Mouse (Mus musculus) neural tube, embryonic 11.5 days (tissue): ENCODE measurements at regions not wholly inside any gene's neighbourhood (a gene's known extent, or its start where the extent isn't known, plus 50 kb on each side); places are given as distances from the start of the nearest gene placed in this dataset.

Source experiments
- ATAC-seq: fragments of 200-750 bp; cut with Nextera tagmentation; 2 replicates; pipeline ENCODE4 v1.8.0; 2017; ENCODE audit warnings: moderate number of reproducible peaks, mild to moderate bottlenecking, moderate TSS enrichment, moderate library complexity; ENCODE audit not compliant: insufficient read depth, low FRiP score, low TSS enrichment
- DNase-seq: peaks from one replicate; pipeline ENCODE4 v3.0.0-alpha.2; 2015; ENCODE audit warnings: low spot score
- H3K27ac ChIP-seq: fragments of 300-500 bp; sonication (generic); 2 replicates; pipeline ENCODE4 v1.5.1; 2014; ENCODE audit warnings: low read depth, mild to moderate bottlenecking, low read length
- H3K27me3 ChIP-seq: fragments of 300-500 bp; sonication (generic); 2 replicates; pipeline ENCODE4 v1.6.1; 2014; ENCODE audit warnings: mild to moderate bottlenecking, low read length, mixed read lengths; ENCODE audit not compliant: control insufficient read depth, insufficient read depth
- H3K36me3 ChIP-seq: fragments of 300-500 bp; sonication (generic); 2 replicates; pipeline ENCODE4 v1.6.1; 2014; ENCODE audit warnings: mild to moderate bottlenecking, low read length, moderate library complexity, mixed read lengths; ENCODE audit not compliant: control insufficient read depth, insufficient read depth
- H3K4me1 ChIP-seq: fragments of 300-500 bp; sonication (generic); 2 replicates; pipeline ENCODE4 v1.6.1; 2014; ENCODE audit warnings: low read length, mixed read lengths; ENCODE audit not compliant: control insufficient read depth, insufficient read depth
- H3K4me2 ChIP-seq: fragments of 300-500 bp; sonication (generic); 2 replicates; pipeline ENCODE4 v1.6.1; 2014; ENCODE audit warnings: low read depth, mild to moderate bottlenecking, moderate library complexity
- H3K4me3 ChIP-seq: fragments of 300-500 bp; sonication (generic); 2 replicates; pipeline ENCODE4 v1.5.1; 2014; ENCODE audit warnings: low read depth, low read length
- H3K9ac ChIP-seq: fragments of 300-500 bp; sonication (generic); 2 replicates; pipeline ENCODE4 v1.6.1; 2014; ENCODE audit warnings: mild to moderate bottlenecking, low read length
- H3K9me3 ChIP-seq: fragments of 300-500 bp; sonication (generic); 2 replicates; pipeline ENCODE4 v1.6.1; 2016; ENCODE audit warnings: low read length; ENCODE audit not compliant: control insufficient read depth
- WGBS: fragments of 180-500 bp; shearing (Covaris S2); extraction: QIAGEN DNeasy Blood & Tissue Kit; methylation state at CpG from one replicate; pipeline ENCODE4 v1.1.7; 2014; 5-methylcytosine and 5-hydroxymethylcytosine counted together

DNA sequence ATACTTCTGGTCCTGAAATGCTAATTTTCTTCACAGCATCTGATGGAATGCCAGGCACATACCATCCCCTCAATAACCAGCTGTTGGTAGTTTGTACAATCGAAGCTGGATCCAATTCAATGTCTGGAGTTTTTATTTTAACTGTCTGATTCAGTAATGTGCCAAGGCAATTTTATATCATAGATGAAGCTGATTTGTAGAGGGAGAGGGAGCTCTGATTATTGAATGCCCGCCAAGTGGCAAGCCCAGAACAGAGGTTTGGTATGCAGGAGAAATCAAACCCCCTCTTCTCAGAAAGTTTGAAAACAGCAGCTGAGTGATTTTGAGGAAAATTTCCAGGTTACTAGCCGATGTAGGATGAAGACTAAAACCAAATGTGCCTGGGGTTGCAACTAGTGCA lies 218.3 kb upstream of the Clnk start:
- Histone ChIP-seq H3K9me3 (no peaks in the 10 kb centered on the region), H3K27ac (no peak overlapping the region), H3K4me2 (no peak overlapping the region), H3K36me3 (no peaks in the 10 kb centered on the region), H3K4me1 (no peaks in the 10 kb centered on the region), H3K9ac (no peak overlapping the region), H3K27me3 (no peaks in the 10 kb centered on the region), H3K4me3 (no peak overlapping the region)
- DNase-seq = no peak
- no peak for ATAC-seq
- WGBS = 78% methylated on average over 3 of the region's 3 CpGs

DNA sequence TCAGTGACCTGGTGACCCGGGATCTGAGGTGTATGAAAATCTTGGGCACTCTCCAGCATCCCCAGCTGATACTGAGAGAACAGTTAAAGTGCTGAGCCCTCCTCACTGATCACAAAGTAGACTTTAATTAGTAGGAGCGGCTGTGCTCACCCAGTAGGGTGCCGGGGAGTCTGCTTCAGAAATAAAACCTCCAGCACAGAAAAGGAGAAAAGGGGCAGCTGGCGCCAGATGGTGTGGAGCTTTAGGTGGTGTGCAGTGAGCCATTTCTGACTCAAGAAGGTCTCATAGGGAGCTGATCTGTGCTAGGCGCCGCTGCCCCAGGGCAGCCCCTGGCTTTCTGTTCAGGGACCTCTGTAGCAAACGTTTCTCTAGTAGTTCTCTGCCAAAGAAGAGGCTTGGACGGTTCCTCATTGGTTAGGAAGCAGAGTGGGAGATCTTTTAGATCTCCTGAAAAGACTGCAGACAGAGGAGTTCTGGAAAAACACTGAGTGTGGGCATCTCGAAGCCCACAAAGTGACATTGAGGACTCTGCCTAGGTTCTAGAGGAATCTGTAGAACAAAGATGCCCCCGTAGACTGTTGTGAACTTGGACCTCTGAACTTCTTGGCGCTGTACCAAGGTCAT lies 200.1 kb upstream of the Clnk start:
- Histone ChIP-seq H3K4me2 (no peak overlapping the region), H3K27ac (no peak overlapping the region), H3K9ac (no peak overlapping the region), H3K36me3 (no peaks in the 10 kb centered on the region), H3K4me3 (no peak overlapping the region), H3K27me3 (no peaks in the 10 kb centered on the region), H3K9me3 (no peaks in the 10 kb centered on the region), H3K4me1 (no peaks in the 10 kb centered on the region)
- 43% methylated on average over 11 of the region's 11 CpGs for WGBS
- peak; percentile 46; the same call in 1 of the 2 replicates for ATAC-seq
- no peak for DNase-seq

DNA sequence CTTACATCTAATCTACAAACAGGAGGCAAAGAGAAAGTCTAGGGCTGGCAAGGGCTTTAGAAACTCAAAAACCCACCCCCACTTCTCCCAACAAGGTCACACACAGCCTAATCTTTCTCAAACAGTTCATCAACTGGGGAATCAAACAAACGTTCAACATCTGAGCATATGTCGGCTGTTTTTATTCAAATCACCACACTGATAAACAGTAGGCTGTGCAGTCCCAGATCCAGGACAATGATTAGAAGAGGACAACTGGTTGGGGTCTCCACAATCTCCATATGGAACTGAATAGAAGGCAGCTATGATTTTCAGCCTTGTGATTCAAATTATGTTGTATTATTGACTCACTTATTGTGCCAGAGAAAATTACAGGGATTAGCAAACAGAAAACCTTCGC lies 193.1 kb upstream of the Clnk start:
- Histone ChIP-seq H3K9me3 (no peaks in the 10 kb centered on the region), H3K9ac (no peak overlapping the region), H3K4me1 (no peaks in the 10 kb centered on the region), H3K4me3 (no peak overlapping the region), H3K4me2 (no peak overlapping the region), H3K36me3 (no peaks in the 10 kb centered on the region), H3K27me3 (no peaks in the 10 kb centered on the region), H3K27ac (no peak overlapping the region)
- DNase-seq (no peak), ATAC-seq (no peak)
- WGBS = 81% methylated on average over 3 of the region's 3 CpGs

DNA sequence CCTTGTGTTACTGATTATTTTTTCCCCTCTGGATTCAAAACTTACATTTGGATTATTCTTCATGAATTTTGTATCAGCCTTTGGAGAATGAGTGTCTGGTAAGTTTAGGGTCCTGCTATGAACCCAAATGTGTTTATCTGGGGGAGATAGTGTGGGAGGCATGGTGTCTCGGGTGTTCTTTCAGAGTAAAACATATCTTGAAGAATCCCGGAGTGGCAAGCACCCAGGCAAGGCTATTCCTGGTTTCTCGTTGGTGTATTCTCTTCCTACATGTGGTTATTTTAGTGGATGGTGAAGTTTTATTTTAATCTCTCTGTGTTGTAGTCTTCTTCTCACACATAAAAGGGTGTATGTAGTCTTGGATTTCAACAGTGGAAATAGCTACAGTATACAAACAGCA lies 186.4 kb upstream of the Clnk start:
- DNase-seq (no peak), ATAC-seq (no peak)
- WGBS = 88% methylated on average over 3 of the region's 3 CpGs
- H3K36me3 ChIP-seq = no peaks in the 10 kb centered on the region
- H3K4me3 ChIP-seq = no peak overlapping the region
- H3K27me3 ChIP-seq = no peaks in the 10 kb centered on the region
- no peak overlapping the region for H3K9ac ChIP-seq
- no peak overlapping the region for H3K27ac ChIP-seq
- H3K4me1 ChIP-seq = no peaks in the 10 kb centered on the region
- H3K4me2 ChIP-seq = no peak overlapping the region
- no peaks in the 10 kb centered on the region for H3K9me3 ChIP-seq

- 86% methylated on average over 8 of the region's 8 CpGs for WGBS
- H3K4me2 ChIP-seq = no peak overlapping the region
- ATAC-seq (no peak), DNase-seq (no peak)
- H3K9me3 ChIP-seq = no peaks in the 10 kb centered on the region
- no peaks in the 10 kb centered on the region for H3K36me3 ChIP-seq
- H3K4me1 ChIP-seq = no peaks in the 10 kb centered on the region
- H3K9ac ChIP-seq = no peak overlapping the region
- no peaks in the 10 kb centered on the region for H3K27me3 ChIP-seq
- H3K27ac ChIP-seq = no peak overlapping the region
- H3K4me3 ChIP-seq = no peak overlapping the region
Observed at GRCm38 (mm10) chr5:39052490-39053250, 176.1 kb upstream of the Clnk start.

DNA sequence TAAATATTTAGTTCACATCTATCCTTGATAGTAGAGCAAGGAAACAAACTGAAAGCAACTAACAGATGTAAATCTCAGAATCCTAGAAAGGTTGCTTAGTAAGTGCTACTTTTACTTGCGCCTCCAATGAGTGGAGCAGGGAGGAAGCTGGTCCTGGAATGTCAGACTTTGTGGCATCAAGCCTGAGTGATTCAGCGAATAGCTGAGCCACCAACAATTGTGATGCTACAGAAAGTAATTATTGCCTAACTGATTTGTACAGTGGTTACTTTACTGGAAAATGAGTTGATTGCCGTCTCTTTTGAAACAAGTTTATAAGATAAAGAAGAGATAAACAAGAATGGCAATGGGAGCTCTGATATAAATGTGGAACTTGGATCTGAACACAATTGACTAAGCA lies 173.9 kb upstream of the Clnk start:
- no peaks in the 10 kb centered on the region for H3K27me3 ChIP-seq
- no peaks in the 10 kb centered on the region for H3K4me1 ChIP-seq
- H3K4me2 ChIP-seq = no peak overlapping the region
- H3K36me3 ChIP-seq = no peaks in the 10 kb centered on the region
- H3K4me3 ChIP-seq = no peak overlapping the region
- no peak overlapping the region for H3K27ac ChIP-seq
- WGBS = 94% methylated on average over 3 of the region's 3 CpGs
- DNase-seq (no peak), ATAC-seq (no peak)
- no peak overlapping the region for H3K9ac ChIP-seq
- H3K9me3 ChIP-seq = no peaks in the 10 kb centered on the region

- Histone ChIP-seq H3K36me3 (no peaks in the 10 kb centered on the region), H3K9ac (no peak overlapping the region), H3K27ac (no peak overlapping the region), H3K4me3 (no peak overlapping the region), H3K9me3 (no peaks in the 10 kb centered on the region), H3K4me1 (no peaks in the 10 kb centered on the region), H3K27me3 (no peaks in the 10 kb centered on the region), H3K4me2 (no peak overlapping the region)
- no peak for DNase-seq
- WGBS = 68% methylated on average over 2 of the region's 2 CpGs
- ATAC-seq = no peak
Observed at GRCm38 (mm10) chr5:39049141-39049540, 172.5 kb upstream of the Clnk start.

DNA sequence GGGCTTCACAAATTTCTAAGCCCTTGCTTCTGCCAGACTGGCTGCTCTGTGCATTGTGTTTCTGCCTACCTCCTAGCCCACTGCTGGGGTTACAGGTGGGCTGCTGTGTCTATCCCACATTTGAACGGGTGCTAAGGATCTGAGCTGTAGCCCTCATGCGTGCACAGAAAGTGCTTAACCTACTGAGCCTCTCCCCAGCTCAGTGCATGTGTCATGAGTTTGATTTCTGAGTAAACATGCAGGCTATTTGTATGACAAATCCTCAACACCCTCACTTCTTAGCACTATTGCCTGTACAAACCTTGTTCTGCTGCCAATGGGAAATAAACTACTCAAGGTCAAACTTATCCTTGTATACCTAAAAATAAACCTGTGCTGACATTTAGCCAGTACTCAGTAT lies 163.9 kb upstream of the Clnk start:
- no peak overlapping the region for H3K4me2 ChIP-seq
- H3K4me3 ChIP-seq = no peak overlapping the region
- H3K27ac ChIP-seq = no peak overlapping the region
- H3K9me3 ChIP-seq = no peaks in the 10 kb centered on the region
- H3K36me3 ChIP-seq = no peaks in the 10 kb centered on the region
- H3K4me1 ChIP-seq = no peaks in the 10 kb centered on the region
- WGBS = 93% methylated on average over 2 of the region's 2 CpGs
- H3K9ac ChIP-seq = no peak overlapping the region
- H3K27me3 ChIP-seq = no peaks in the 10 kb centered on the region
- DNase-seq = no peak
- ATAC-seq = no peak

GRCm38 (mm10) chr5:39023241-39023640 lies 146.6 kb upstream of the Clnk start:
- Histone ChIP-seq H3K4me3 (no peak overlapping the region), H3K4me2 (no peak overlapping the region), H3K9ac (no peak overlapping the region), H3K27ac (no peak overlapping the region), H3K36me3 (no peaks in the 10 kb centered on the region), H3K9me3 (no peaks in the 10 kb centered on the region), H3K27me3 (no peaks in the 10 kb centered on the region), H3K4me1 (no peaks in the 10 kb centered on the region)
- WGBS = 94% methylated on average over 4 of the region's 4 CpGs
- no peak for ATAC-seq
- no peak for DNase-seq
